Mouse (Mus musculus) G1E (cell line): Measurements from ENCODE around the gene Cdk4.

ENCODE experiments used
- CTCF ChIP-seq: IDR thresholded peaks from 2 replicates; pipeline ENCODE4 v1.5.1; 2012; ENCODE audit warnings: low read depth, low read length, inconsistent platforms, mixed read lengths
- GATA1 ChIP-seq: IDR thresholded peaks from 2 replicates; pipeline ENCODE4 v1.6.1; 2012; ENCODE audit warnings: borderline replicate concordance, low read length, inconsistent platforms, mixed read lengths
- POLR2AphosphoS5 ChIP-seq: IDR thresholded peaks from 2 replicates; pipeline ENCODE4 v1.6.1; 2012; ENCODE audit warnings: low read depth, low read length, inconsistent platforms; ENCODE audit not compliant: insufficient replicate concordance
- TAL1 ChIP-seq: conservative IDR thresholded peaks from 2 replicates; pipeline ENCODE4 v1.6.1; 2012; ENCODE audit warnings: low read depth, low read length, inconsistent platforms, mixed read lengths

GRCm38 (mm10) chr10:127058161-127058560 is 5.2 kb upstream of the Cdk4 start:
- TF ChIP-seq CTCF (peak; percentile 99), GATA1 (no peak), POLR2AphosphoS5 (no peak), TAL1 (no peak)
